Mouse (Mus musculus) regulatory T cell (primary cell): ENCODE data around the gene Rdh16f2.
"Not testable (repeated sequence)": the region's sequence is repeated elsewhere in the genome, so short reads cannot be mapped to it uniquely, and the experiment has no call there.

Experiments
- in situ Hi-C: fragments of 300-600 bp; cut with MboI, MseI; formaldehyde crosslinking; loops from one replicate; pipeline ENCODE4 v1.15.1; 2025; ENCODE audit warnings: high pct_unique_total_duplicates

Gene Rdh16f2

GRCm38 (mm10) chr10:127888605-127889004 is 22.3 kb downstream of the Rdh16f2 start, which contains the start of gene Rdh7:
Rdh7 (minus strand) TSS chr10:127888817.
- in situ Hi-C loops, result no loop called here

DNA sequence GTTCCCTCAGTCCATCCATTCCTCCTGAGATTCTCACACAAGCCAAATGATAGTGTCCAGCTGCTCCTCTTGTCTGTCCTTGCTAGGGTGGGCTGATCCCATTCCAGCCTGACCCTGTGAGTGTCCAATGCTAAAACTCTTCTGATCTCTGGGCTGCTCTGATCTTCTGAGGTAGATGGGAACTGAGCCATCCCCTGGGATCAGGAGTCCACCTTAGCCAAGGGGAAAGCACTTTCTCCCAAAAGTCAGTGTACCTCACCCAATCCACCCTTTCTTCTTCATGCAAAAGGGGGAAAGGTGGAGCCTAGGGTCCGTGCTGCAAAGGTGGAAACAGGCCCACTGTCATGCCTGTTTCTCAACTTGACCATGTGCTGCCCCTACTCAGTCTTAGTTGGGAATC is 25.2 kb downstream of the Rdh16f2 start:
- in situ Hi-C loops, result no loop called here

DNA sequence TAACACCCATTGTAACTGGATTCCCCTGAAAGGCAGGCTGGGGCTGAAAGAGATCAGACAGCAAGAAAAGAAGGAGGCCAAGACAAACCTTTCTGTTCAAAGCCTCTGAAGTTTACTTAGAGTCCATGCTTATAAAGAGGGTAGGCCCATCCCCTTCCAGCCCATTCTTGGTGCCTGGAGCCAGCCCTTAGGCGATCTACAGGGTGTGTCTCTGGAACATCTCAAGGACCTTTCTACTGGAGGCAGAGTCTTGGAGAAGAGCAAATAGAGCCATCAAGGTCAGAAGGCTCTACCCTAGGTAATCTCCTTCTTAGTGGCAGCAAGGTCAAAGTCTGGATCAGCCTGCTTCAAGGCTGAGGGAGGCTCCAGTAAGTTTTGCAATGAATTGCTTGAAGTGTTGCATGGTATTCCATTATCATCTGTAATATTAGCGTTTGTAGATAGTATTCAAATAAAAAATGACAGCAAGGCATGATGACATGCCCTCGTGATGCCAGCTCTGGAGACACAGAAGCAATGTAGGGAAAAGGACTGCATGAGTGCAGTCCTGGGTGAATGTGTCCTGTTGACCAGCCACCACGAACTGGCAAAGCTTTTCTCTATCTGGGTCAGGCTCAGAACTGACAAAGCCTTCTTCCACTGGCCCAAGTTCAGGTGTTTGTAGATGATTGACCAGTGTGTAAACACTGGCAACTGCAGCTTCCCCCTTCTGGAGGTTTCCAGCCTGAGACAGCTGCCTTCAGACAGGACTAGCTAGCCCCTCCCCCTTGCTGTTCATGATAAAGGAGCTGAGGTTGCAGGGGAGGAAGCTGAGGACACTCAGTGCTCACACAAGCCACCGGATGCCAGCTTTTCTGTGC is 27.1 kb downstream of the Rdh16f2 start:
- in situ Hi-C loops, result not testable (repeated sequence)

DNA sequence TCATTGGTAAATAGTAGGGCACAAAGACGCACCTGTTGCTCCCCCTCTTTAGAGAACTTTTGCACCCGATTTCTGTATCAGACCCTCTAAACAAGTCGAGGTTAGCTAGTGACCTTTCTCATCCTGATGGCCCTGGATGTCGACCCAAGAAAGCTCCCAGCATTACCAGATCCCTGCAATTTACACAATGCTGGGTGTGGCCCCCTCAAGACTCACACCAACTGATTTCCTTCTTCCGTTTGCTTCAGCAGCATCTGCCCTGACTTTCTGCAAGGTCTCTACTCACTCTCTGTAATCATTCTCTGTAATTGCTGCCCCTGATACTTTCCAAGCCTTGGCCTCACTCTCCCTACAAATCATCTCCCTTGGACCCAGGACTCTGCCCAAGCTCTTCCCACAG is 30.4 kb downstream of the Rdh16f2 start:
- in situ Hi-C loops, result no loop called here

DNA sequence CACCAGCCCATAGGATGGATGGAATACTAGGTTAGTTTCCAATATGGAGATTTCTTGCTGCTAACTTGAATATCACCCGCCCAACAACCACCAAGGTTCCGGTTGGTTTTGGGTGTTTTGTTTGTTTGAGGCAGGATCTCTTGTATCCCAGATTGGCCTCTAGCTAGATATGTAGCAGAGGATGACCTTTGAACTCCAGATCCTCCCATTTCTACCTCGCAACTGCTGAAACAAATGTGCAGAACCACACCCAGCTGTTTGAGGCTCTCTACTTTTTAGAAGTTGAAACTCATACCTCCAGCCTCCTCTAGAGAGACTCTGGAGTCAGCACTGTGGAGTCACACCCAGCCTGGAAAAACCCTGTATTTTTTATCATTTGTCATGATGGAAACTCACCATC is 31.2 kb downstream of the Rdh16f2 start:
- in situ Hi-C loops, result no loop called here

- in situ Hi-C loops, result no loop called here
Measured at GRCm38 (mm10) chr10:127898218-127898617, 31.9 kb downstream of the Rdh16f2 start, which contains the start of gene Sdr9c7. Sdr9c7 (plus strand) TSS chr10:127898518.

DNA sequence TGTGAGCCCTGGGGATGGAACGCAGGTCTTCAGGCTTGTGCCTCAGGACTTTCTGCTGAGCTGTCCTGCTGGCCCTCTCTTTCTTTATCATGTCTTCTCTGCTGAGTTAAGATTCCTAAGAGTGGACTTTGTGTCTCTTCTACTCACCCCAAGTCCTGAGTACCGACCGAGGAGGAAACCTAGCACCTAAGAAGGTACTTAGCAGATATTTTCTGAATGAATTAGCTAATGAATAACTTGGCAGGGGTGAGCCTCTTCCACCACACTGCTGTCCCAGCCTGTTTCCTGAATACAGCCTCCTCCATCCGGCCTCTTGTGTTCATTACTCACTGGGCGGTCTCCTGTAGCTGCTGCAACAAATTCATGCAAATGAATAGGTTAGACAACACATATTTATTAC is 33.5 kb downstream of the Rdh16f2 start:
- in situ Hi-C loops, result no loop called here

DNA sequence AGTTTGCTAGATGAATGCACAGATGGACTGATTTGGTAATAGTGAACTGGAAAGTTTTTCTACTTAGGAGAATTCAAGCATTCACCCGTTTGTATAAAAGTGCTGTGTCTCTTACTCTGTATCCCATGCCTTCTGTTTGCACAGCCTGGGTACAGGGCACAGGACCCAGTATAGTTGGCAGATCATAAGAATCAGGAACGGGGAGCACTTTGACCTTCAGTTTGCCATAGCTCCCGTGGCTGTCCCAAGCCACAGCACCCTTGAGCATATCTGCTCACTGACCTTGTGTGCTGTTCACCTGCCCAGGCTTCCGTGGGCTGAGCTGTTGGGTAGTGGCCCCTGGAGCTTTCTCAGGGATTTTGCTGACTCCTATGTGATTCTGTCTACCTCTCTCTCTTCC is 35.5 kb downstream of the Rdh16f2 start:
- in situ Hi-C loops, result no loop called here

DNA sequence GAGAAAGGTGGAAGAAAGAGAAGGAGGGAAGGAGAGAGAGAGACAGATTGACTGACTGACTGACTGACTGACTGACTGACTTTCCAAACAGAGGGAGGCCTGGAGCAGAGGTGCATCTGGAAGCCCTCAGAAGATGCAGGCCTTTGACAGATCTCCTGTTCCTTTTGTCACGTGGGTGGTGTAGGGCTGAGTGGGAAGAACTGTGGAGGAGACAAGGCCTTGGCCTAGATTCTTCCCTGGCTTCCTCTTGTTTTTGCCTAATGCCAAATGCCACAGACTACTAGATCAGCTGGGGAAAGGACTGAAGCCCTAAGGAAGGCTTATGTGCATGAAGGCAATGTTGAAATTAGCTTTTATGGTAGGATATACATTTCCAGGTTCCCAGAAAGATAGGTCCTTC is 36.8 kb downstream of the Rdh16f2 start:
- in situ Hi-C loops, result no loop called here

DNA sequence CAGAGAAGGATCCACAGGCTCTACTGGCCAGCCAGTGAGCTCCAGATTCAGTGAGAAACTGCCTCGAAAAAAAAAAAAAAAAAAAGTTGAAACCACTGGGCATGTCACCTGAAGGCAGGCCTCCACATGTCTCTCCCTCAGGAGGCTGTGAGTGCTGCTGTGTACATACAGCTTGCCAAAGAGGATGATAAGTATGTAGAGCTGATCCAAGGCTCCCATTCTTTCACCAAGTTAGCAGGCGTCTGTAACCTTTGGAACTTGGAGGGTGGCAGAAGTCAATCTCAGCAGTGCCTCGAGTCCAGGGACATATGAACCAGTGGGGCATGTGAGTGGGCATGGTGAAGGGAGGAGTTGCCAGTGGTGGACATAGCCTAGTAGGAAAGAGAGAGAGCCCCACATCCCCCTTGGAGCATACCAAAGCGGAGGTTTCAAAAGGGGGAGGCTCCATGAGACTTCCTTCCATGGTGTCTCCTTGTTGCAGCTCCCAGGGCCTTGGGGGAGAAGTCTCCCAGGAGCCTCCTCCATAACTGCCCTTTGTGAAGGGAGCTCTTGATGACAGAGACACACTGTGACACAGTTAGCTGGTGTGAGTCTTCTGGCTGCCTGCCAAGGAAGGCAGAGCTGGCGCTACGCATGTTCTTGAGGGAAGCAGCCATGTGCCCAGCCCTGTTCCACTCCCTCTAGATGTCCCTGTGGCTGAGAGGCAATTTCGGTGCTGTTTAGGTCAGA is 38.6 kb downstream of the Rdh16f2 start:
- in situ Hi-C loops, result no loop called here

DNA sequence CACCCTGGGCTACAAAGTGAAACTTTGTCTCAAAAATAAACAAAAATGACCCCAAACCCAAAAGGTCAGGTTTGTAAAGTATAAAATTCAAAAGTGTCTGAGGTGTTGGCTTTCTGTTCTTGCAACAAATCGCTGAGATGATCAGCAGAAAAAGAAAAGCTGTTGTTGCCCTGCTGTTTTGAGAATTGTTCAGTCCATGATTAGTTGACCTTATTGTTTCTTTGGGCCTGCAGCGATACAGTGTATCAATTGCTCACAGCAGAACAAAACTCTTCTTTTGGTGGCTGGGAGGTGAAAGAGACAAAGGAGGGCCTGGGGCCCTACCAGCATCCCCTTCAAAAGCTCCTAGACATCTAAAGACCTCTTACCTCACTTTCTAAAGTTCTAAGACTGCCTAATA is 39.9 kb downstream of the Rdh16f2 start:
- in situ Hi-C loops, result no loop called here

GRCm38 (mm10) chr10:127907386-127907951 is 41.2 kb downstream of the Rdh16f2 start:
- in situ Hi-C loops, result no loop called here

GRCm38 (mm10) chr10:127915578-127915977 is 49.3 kb downstream of the Rdh16f2 start:
- in situ Hi-C loops, result no loop called here

- in situ Hi-C loops, result not testable (repeated sequence)
Measured at GRCm38 (mm10) chr10:127917183-127917582, 50.9 kb downstream of the Rdh16f2 start.

GRCm38 (mm10) chr10:127917651-127918050 is 51.4 kb downstream of the Rdh16f2 start:
- in situ Hi-C loops, result no loop called here

GRCm38 (mm10) chr10:127922241-127922640 is 56.0 kb downstream of the Rdh16f2 start:
- in situ Hi-C loops, result no loop called here

GRCm38 (mm10) chr10:127923024-127923423 is 56.8 kb downstream of the Rdh16f2 start:
- in situ Hi-C loops, result no loop called here

- in situ Hi-C loops, result no loop called here
Measured at GRCm38 (mm10) chr10:127924597-127925378, 58.5 kb downstream of the Rdh16f2 start.
